Mouse (Mus musculus): Measurements from ENCODE around the gene Lrrc41. TPM values are rescaled to one million over a fixed set of nuclear protein-coding genes. Genes with fewer than 3 reads are reported as not detected.

Lrrc41 gene
- total RNA-seq, 2 experiments from 2014 or later, result 3.3 to 3.5 TPM

GRCm38 (mm10) chr4:116076369-116077231 is 1.5 kb downstream of the Lrrc41 start:
- peak; percentile 47 for ATAC-seq (replicated peaks; ENCODE audit: low FRiP score, poor library complexity, severe bottlenecking)

GRCm38 (mm10) chr4:116077240-116078095 is 2.4 kb downstream of the Lrrc41 start:
- no peak for ATAC-seq (replicated peaks; ENCODE audit: low FRiP score, poor library complexity, severe bottlenecking)

- ATAC-seq (replicated peaks; ENCODE audit: low FRiP score, poor library complexity, severe bottlenecking), result no peak
Observed at GRCm38 (mm10) chr4:116088510-116089249, 13.6 kb downstream of the Lrrc41 start.

- no peak for ATAC-seq (replicated peaks; ENCODE audit: low FRiP score, poor library complexity, severe bottlenecking)
Observed at GRCm38 (mm10) chr4:116096291-116096690, 21.2 kb downstream of the Lrrc41 start.

- no peak for ATAC-seq (replicated peaks; ENCODE audit: low FRiP score, poor library complexity, severe bottlenecking)
Observed at GRCm38 (mm10) chr4:116097211-116097610, 22.1 kb downstream of the Lrrc41 start.

GRCm38 (mm10) chr4:116100959-116101358 is 25.9 kb downstream of the Lrrc41 start:
- ATAC-seq (replicated peaks; ENCODE audit: low FRiP score, poor library complexity, severe bottlenecking), result peak; percentile 82

- ATAC-seq (replicated peaks; ENCODE audit: low FRiP score, poor library complexity, severe bottlenecking), result no peak
Observed at GRCm38 (mm10) chr4:116105278-116105677, 30.2 kb downstream of the Lrrc41 start.

- ATAC-seq (replicated peaks; ENCODE audit: low FRiP score, poor library complexity, severe bottlenecking), result no peak
Observed at GRCm38 (mm10) chr4:116110695-116111094, 35.6 kb downstream of the Lrrc41 start.

GRCm38 (mm10) chr4:116111486-116111885 is 36.4 kb downstream of the Lrrc41 start:
- no peak for ATAC-seq (replicated peaks; ENCODE audit: low FRiP score, poor library complexity, severe bottlenecking)

- peak; percentile 71 for ATAC-seq (replicated peaks; ENCODE audit: low FRiP score, poor library complexity, severe bottlenecking)
Observed at GRCm38 (mm10) chr4:116122762-116123161, 47.7 kb downstream of the Lrrc41 start.

- peak; percentile 94 for ATAC-seq (replicated peaks; ENCODE audit: low FRiP score, poor library complexity, severe bottlenecking)
Observed at GRCm38 (mm10) chr4:116123602-116124519, 48.8 kb downstream of the Lrrc41 start, which contains the start of the genes Rad54l and Pomgnt1. Gene Rad54l, minus strand, starts transcription at chr4:116123690. Gene Pomgnt1, plus strand, starts transcription at chr4:116123840.

GRCm38 (mm10) chr4:116125803-116126386 is 50.8 kb downstream of the Lrrc41 start:
- no peak for ATAC-seq (replicated peaks; ENCODE audit: low FRiP score, poor library complexity, severe bottlenecking)

GRCm38 (mm10) chr4:116127956-116128355 is 52.9 kb downstream of the Lrrc41 start:
- ATAC-seq (replicated peaks; ENCODE audit: low FRiP score, poor library complexity, severe bottlenecking), result no peak

- ATAC-seq (replicated peaks; ENCODE audit: low FRiP score, poor library complexity, severe bottlenecking), result no peak
Observed at GRCm38 (mm10) chr4:116133126-116133525, 58.1 kb downstream of the Lrrc41 start.

GRCm38 (mm10) chr4:116134990-116135389 is 59.9 kb downstream of the Lrrc41 start:
- ATAC-seq (replicated peaks; ENCODE audit: low FRiP score, poor library complexity, severe bottlenecking), result peak; percentile 57; the same call in 1 of the 2 replicates

- ATAC-seq (replicated peaks; ENCODE audit: low FRiP score, poor library complexity, severe bottlenecking), result no peak
Observed at GRCm38 (mm10) chr4:116137421-116137996, 62.4 kb downstream of the Lrrc41 start.

GRCm38 (mm10) chr4:116140801-116141574 is 65.9 kb downstream of the Lrrc41 start:
- no peak for ATAC-seq (replicated peaks; ENCODE audit: low FRiP score, poor library complexity, severe bottlenecking)

Measured in erythroblast, adult 5-6 weeks (primary cell).